Mouse (Mus musculus) layer of hippocampus, adult 11-12 months (tissue): ENCODE data around the gene Klf7.

Experiments
- DNase-seq: peaks from one replicate; pipeline ENCODE4 v3.0.0; 2022; ENCODE audit warnings: low spot score

Gene Klf7

GRCm38 (mm10) chr1:64061488-64061887 lies 60.6 kb downstream of the Klf7 start:
- DNase-seq = no peak

- no peak for DNase-seq
Measured at GRCm38 (mm10) chr1:64060699-64061454, 61.2 kb downstream of the Klf7 start.

DNA sequence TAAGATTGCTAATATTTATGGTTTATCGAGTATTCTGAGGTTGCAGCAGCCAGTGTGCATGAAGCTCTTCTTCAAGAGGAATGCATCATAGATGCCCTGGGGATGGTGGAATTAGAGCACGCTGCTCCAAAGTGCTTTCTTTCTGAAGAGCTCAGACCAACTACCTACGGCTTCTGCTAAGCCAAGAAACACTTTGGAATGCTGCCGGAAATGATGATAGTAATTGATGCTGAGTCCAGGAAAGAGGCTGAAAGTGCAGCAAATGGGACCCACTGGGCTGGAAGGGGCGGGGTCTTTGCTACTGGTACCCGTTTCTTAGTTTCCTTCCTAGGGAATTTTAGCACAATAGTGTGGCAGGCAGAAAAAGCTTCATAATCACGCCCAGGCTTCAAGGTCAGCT lies 62.0 kb downstream of the Klf7 start:
- DNase-seq = no peak

- no peak for DNase-seq
Measured at GRCm38 (mm10) chr1:64056541-64056940, 65.5 kb downstream of the Klf7 start.

- peak; percentile 52 for DNase-seq
Measured at GRCm38 (mm10) chr1:64055978-64056377, 66.1 kb downstream of the Klf7 start.

GRCm38 (mm10) chr1:64055210-64055609 lies 66.9 kb downstream of the Klf7 start:
- no peak for DNase-seq

DNA sequence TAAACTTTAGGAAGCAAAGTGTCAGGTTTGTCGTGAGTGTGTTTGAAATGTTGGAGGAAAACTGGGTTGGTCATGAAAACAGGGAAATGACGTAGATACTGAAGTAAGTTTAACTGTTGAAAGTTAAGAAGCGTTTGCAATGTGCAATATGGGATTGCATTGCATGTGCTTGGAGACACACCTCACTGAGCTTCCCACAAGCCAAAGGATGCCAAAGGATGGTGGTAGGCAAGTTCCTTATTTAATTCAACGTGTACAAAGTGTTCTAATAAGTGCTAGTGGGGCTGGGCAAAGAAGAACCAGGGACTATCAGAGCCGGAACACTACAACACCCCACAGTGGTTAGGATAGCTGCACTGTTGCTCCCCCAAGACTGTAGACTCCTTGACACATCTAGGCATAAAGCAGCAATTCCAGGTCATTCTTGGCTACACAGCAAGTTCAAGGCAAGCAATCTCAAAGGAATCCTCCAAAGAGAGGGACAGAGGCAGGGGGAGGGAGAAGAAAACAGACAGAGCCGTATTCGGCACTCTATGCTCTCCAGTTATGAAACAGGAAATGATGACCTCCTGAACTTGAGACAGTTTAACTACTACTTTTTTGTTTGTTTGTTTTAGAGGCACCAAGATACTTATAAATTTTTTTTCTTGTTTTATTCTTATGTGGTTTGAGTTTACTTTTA lies 69.9 kb downstream of the Klf7 start:
- DNase-seq = no peak

GRCm38 (mm10) chr1:64048567-64048966 lies 73.5 kb downstream of the Klf7 start:
- no peak for DNase-seq

DNA sequence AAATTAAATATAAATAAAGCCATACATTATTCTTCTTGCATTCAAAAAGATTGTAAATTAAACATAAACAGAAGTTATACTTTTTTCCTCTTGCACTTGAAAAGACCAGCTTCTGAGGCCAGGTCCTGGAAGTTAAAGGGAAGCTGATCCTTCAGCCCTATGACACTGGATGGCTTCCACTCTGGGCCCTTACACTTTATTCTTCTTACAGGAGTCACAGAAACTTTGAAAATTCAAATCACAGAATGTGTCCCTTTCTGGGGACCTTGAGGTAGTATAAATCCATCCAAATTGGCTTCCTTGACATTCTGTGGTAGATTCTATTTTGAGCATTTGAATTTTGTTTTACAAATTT lies 75.3 kb downstream of the Klf7 start:
- DNase-seq = no peak

DNA sequence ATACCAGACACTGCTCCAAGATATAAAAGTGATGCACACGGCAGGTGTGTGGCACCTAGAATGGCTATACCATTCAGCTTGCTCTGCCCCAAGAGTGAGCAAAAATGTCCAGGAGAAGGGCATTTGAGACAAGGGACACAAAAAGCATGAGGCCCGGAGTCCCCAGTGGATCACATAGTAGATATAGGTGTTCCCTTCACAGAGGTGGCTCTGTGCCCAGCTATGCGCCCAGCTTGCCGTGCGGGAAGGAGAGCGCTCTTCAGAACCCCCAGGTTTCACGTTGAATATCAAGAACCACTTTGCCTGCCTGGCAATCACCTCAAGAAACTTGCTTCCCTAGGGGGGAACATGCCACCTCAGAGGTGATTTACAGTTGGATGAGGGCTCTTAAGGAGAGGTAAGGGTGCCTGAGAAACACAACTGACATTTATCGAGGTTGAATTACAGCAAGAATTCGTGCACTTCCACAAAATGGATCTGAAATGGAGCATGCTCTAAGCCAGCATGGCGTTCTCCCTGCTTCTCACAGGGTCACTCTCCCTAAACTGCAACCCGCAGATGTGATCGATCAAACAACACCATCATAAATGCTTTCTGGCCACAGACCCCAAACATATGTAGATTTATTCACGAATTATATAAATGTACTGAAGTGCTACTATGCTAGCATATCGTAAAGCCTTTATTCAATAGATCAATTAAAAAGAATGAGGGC lies 75.8 kb downstream of the Klf7 start:
- DNase-seq = no peak

GRCm38 (mm10) chr1:64044577-64044976 lies 77.5 kb downstream of the Klf7 start:
- no peak for DNase-seq

GRCm38 (mm10) chr1:64040831-64041383 lies 81.2 kb downstream of the Klf7 start:
- DNase-seq = no peak

DNA sequence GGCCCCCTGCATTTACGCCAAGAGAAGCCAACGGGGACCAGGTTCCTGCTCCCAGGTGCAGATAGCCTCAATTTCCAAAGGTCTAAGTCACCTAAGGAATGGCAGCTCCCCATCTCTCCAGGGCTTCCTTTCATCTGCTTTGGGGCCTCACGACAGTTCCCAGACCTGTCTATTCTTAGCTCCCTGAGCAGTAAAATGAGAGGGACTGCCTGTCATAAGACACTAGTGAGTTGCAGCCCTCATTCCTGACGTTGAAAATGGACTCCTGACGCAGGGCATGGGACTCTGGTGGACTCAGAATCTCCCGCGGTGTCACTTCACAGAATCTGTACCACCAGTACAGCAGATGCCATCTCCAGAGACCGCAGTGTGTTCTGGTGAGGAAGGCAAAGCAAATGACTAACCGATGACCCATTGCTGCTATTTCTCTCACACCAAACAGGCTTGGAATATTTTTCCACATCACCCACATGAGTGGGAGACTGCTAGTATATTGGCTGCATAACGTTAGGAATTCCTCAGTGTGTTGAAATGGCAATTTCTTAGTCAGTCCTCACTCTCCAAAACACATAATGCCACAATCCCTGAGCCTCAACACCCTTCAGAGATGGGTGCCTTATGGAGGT lies 81.9 kb downstream of the Klf7 start:
- no peak for DNase-seq

DNA sequence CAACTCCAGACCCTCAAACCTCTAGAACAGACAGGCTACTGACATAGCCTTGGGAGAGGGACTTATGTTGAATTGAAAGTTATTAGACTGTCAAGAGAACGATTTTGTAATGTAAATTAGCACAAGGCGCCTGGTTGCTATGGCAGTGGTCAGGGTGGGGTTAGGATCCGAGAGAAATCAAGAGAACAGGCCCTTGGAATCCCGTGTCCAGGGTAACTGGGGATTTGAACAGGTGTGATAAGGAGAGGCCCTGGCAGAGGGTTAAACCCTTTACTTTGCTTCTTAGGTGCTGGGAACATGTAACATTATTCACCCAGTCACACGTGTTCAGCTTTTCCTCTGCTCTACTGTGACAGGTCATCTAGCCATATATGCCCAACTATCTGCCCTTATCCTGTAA lies 83.7 kb downstream of the Klf7 start:
- DNase-seq = no peak

- DNase-seq = no peak
Measured at GRCm38 (mm10) chr1:64037800-64038199, 84.3 kb downstream of the Klf7 start.

GRCm38 (mm10) chr1:64036881-64037452 lies 85.1 kb downstream of the Klf7 start:
- DNase-seq = no peak

DNA sequence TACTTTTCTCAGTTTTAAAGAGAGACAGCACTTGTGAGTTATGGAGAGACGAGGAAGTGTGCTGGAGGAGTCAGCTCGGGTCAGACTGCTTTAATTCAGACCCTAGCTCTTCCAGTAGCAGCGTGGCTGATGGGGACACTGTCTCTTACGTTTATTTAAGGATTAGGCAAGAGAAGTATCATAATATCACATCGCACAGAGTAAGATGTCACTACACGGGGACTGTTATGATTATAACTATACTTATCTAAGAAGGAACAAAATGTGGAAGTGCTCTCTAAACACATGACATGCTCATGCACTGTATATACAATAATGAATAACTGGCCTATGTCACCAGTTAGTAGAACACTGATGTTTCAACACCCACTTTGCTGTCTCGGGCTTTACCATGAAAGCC lies 86.3 kb downstream of the Klf7 start:
- DNase-seq = no peak

GRCm38 (mm10) chr1:64035087-64035791 lies 86.8 kb downstream of the Klf7 start:
- DNase-seq = no peak

DNA sequence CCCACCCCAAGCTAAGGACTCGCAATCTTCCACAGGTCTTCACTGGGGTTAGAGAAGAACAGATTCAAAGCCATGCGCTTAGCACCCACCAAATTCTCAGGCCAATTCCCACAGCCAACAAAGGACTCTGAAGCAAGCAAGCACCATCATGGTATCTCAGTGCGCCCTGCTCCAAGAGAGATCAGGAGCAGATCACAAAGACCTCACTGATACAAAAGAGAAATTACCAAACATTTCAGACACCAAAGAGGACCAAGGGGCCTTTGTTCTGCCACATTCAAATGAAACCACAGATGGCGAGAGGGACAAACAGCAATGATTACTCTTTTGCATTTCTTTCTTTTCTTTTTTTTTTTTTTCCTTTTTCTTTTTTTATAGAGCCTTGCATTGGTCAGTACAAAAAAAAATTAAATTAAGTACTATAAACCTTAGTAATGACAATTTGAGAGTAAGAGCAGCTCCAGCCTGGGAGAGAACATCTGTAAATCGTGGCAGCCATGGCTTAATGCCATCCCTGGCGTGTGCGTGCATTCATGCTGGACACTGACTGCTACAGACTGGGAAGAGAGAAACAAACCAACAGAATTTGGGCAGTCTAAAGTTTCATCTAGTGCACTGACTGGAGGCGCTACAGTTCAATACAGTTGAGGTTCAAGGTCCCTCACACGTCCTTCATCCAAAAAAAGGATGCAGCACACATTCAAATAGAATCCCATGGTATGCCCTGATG lies 89.4 kb downstream of the Klf7 start:
- DNase-seq = peak; percentile 53

- no peak for DNase-seq
Measured at GRCm38 (mm10) chr1:64021986-64022385, 100.1 kb downstream of the Klf7 start.
